Mouse (Mus musculus) frontal cortex, adult (tissue): ENCODE measurements around the gene Gpatch11.

Source experiments
- ATAC-seq: cut with Nextera tagmentation; 2 replicates; pipeline ENCODE4 v1.9.2; 2017; ENCODE audit warnings: mild to moderate bottlenecking, moderate library complexity, mixed read lengths; ENCODE audit not compliant: low TSS enrichment

Gene Gpatch11

GRCm38 (mm10) chr17:78894991-78895390 lies 59.6 kb downstream of the Gpatch11 start:
- no peak for ATAC-seq

GRCm38 (mm10) chr17:78895394-78895793 lies 60.0 kb downstream of the Gpatch11 start:
- ATAC-seq, result no peak
